Mouse (Mus musculus) bone marrow, adult 2 months (tissue): ENCODE measurements around the gene Arhgdia.

Experiments
- CTCF ChIP-seq: fragments of 200-500 bp; IDR thresholded peaks from 2 replicates; pipeline ENCODE4 v1.5.1; 2011; ENCODE audit warnings: low read length, control low read depth; ENCODE audit not compliant: control insufficient read depth, insufficient read depth
- POLR2A ChIP-seq: fragments of 200-500 bp; IDR thresholded peaks from 2 replicates; pipeline ENCODE4 v1.6.1; 2011; ENCODE audit warnings: low read depth, mild to moderate bottlenecking, control low read depth, low read length, borderline replicate concordance; ENCODE audit not compliant: control insufficient read depth

DNA sequence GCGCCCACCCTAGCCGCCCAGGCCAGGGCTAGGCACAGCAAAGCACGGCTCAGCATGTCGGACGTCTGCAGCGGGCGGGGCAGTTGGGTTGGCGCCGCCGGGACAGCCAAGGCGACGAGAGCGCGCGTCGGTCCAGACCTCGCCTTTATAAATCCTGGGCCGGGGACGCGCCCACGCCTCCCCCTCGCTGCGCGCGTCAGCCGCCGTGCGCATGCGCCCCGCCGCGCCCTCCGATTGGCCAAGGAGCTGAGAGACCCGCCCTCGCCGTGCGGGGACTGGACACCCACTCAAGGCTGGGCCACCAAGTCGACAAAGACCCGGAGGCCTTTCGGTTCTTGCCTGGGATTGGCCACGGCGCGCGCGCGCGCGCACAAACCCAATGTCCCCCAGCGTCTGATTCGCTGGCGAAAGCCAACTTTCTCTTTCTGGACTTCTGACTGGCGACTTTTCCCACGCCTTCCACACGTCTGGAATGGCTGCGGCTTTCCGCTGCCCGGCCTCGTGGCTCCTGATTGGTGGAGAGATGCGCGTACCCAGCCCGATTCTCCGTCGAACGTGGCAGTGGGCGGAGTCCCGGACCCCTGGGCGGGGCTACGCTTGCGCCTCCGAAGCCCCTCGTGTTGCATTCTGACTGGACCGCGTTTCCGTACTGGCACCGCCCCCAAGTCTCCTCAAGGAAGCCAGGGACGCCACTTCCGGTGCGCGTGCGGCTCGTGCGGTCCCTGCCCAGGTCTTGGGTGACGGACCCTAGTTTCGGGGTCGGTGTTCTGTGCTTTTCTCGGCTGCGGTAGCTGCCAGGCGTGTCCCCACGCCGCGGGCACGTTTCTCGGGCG lies 8.5 kb downstream of the Arhgdia start, which contains the start of gene P4hb:
- TF ChIP-seq CTCF (no peak), POLR2A (peak; percentile 93; the same call in 1 of the 2 replicates)
